Mouse (Mus musculus) cerebellum, adult 2 months (tissue): ENCODE measurements at regions not wholly inside any gene's neighbourhood (a gene's known extent, or its start where the extent isn't known, plus 50 kb on each side); places are given as distances from the start of the nearest gene placed in this dataset.

Experiments used
- CTCF ChIP-seq: fragments of 200-500 bp; IDR thresholded peaks from 2 replicates; pipeline ENCODE4 v1.5.1; 2011; ENCODE audit warnings: low read depth, mild to moderate bottlenecking, control low read depth, low read length, moderate library complexity, borderline replicate concordance; ENCODE audit not compliant: insufficient read depth
- POLR2A ChIP-seq: fragments of 200-500 bp; IDR thresholded peaks from 2 replicates; pipeline ENCODE4 v1.6.1; 2011; ENCODE audit warnings: low read length, control low read depth, borderline replicate concordance; ENCODE audit not compliant: insufficient read depth

GRCm38 (mm10) chr9:83241119-83241518 is 94.6 kb upstream of the Hmgn3 start:
- TF ChIP-seq CTCF, result no peak
- no peak for TF ChIP-seq POLR2A
